Mouse (Mus musculus): ENCODE measurements around the gene Pard3b. TPM values are rescaled to one million over a fixed set of nuclear protein-coding genes. Genes with fewer than 3 reads are reported as not detected.

Pard3b gene
- polyA plus RNA-seq, 1 experiment, result 0.12 TPM

DNA sequence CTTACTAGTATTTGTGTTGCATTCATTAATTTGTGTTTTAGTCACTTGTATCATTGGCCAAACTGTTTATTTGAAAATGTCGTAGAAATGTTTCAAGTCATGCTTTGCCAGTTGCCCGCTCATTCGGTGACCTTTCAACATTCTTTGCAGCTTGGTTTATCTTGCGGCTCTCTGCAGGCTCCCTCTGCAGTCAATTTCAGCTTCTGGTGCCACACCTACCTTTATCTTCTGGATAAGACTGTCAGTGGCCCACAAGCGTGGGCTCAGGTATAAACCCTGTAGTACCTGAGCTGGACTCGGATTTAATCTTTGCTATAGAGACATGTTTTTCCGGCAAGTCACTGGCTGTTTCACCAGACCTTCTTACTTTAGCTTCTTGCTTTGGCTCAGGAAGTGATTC, 456.3 kb downstream of the Pard3b start:
- TF ChIP-seq CTCF (IDR thresholded peaks at IDR 0.05; ENCODE audit: low read depth, low read length) (no peak), POLR2A (IDR thresholded peaks at IDR 0.05; ENCODE audit: borderline replicate concordance, low read depth, low read length) (no peak)
- H3K4me1 ChIP-seq (ENCODE audit: control insufficient read depth, insufficient read depth, low read length), result no peaks in the 10 kb centered on the region
- no peak overlapping the region for H3K27ac ChIP-seq (ENCODE audit: insufficient read depth, low read depth, low read length)
- no peak overlapping the region for H3K4me3 ChIP-seq (ENCODE audit: insufficient read depth, low read length)

DNA sequence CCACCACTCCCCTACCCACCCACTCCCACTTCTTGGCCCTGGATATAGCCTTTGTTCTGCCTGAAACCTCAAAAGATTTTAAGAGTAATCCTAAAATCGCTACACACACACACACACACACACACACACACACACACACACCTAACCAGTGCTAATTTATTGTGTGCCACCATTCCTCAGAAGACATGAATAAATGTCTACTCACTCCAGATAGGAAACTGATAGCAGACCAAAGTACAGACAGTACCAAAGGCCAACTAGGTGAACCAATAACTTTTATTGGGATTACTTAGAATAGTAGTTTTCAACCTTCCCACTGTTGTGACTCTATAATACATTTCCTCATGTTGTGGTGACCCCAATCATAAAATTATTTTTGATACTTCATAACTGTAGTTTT, 483.8 kb downstream of the Pard3b start:
- no peak overlapping the region for H3K27ac ChIP-seq (ENCODE audit: insufficient read depth, low read depth, low read length)
- no peak for TF ChIP-seq CTCF (IDR thresholded peaks at IDR 0.05; ENCODE audit: low read depth, low read length)
- no peak for TF ChIP-seq POLR2A (IDR thresholded peaks at IDR 0.05; ENCODE audit: borderline replicate concordance, low read depth, low read length)
- H3K4me1 ChIP-seq (ENCODE audit: control insufficient read depth, insufficient read depth, low read length), result no peaks in the 10 kb centered on the region
- H3K4me3 ChIP-seq (ENCODE audit: insufficient read depth, low read length), result no peak overlapping the region

DNA sequence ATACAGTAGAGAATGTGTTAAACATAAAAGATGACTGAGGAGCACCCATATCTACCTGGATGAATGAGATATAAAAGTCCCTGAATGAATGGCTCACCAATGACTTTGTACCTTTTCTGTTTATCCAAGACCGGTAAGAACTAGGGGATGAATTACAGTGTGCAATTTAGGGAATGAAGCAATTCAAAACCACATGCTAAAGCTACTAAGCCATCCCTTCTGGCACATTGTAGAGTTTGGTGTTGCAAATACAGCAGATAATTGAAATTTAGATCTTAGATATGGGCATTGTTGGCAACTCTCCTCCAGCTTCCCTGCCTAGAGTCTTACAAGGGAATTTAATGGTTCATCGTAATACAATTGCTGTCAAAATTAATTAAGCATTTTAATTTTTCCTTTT, 490.6 kb downstream of the Pard3b start:
- no peaks in the 10 kb centered on the region for H3K4me1 ChIP-seq (ENCODE audit: control insufficient read depth, insufficient read depth, low read length)
- TF ChIP-seq POLR2A (IDR thresholded peaks at IDR 0.05; ENCODE audit: borderline replicate concordance, low read depth, low read length), result no peak
- TF ChIP-seq CTCF (IDR thresholded peaks at IDR 0.05; ENCODE audit: low read depth, low read length), result no peak
- H3K27ac ChIP-seq (ENCODE audit: insufficient read depth, low read depth, low read length), result no peak overlapping the region
- no peak overlapping the region for H3K4me3 ChIP-seq (ENCODE audit: insufficient read depth, low read length)

DNA sequence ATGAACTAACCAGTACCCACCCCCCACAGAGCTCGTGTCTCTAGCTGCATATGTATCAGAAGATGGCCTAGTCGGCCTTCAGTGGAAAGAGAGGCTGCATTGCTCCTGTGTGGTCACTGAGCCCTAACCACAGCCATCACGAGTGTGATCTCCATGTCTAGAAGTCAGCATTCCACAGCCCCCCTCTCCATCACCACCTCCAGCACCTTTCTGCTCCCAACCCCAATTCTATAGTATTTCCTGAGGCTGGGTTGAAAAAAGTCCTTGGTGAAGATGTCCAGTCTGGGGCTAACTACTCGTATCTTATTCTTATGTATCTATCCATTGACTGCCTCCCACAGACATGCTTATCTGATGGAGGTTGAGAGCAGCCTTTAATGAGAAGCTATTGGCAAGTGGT, 509.5 kb downstream of the Pard3b start:
- TF ChIP-seq CTCF (IDR thresholded peaks at IDR 0.05; ENCODE audit: low read depth, low read length) (no peak), POLR2A (IDR thresholded peaks at IDR 0.05; ENCODE audit: borderline replicate concordance, low read depth, low read length) (no peak)
- Histone ChIP-seq H3K4me1 (ENCODE audit: control insufficient read depth, insufficient read depth, low read length) (0 out of 2 replicates have a peak, but pooled peaks cover 2% of the 10 kb centered on the region), H3K4me3 (ENCODE audit: insufficient read depth, low read length) (no peak overlapping the region), H3K27ac (ENCODE audit: insufficient read depth, low read depth, low read length) (no peak overlapping the region)

DNA sequence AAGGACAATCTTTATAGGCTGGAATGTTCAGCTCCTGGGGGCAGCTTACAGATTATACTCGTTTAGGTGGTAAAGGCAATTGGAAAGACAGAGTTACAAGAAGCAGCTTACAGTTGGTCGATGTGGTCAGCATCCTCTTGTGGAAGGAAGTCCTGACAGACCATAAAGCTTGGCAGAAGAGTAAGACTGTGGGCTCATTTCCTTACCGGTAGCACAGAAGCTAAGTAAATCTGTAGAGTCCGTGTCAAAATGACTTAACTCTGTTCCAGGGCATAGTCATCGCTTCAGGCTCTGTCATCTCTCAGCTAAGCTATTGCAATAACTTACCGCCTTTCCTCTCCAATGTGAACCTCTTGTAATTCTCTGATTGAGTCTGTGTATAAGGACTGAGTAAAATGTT, 510.2 kb downstream of the Pard3b start:
- TF ChIP-seq POLR2A (IDR thresholded peaks at IDR 0.05; ENCODE audit: borderline replicate concordance, low read depth, low read length), result no peak
- no peak for TF ChIP-seq CTCF (IDR thresholded peaks at IDR 0.05; ENCODE audit: low read depth, low read length)
- Histone ChIP-seq H3K27ac (ENCODE audit: insufficient read depth, low read depth, low read length) (no peak overlapping the region), H3K4me1 (ENCODE audit: control insufficient read depth, insufficient read depth, low read length) (0 out of 2 replicates have a peak, but pooled peaks cover 2% of the 10 kb centered on the region), H3K4me3 (ENCODE audit: insufficient read depth, low read length) (no peak overlapping the region)

DNA sequence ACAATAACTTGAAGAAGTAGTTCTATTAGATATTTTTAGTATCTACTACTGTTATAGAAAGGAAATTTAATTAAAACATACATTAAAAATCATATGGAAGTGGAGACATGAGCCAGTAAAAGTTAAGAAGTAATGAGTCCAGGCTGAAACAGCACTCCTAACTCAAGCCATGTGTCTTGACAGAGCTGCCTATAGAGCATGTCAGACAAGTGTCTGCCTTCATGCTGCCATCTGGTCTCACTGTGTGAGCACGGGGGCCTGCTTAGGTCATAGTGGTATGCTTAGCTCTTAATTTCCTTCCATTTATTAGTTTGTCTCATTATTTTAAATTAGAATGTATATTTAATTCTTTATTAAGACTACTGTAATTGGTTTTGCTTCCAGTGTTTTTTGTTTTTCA, 517.3 kb downstream of the Pard3b start:
- Histone ChIP-seq H3K4me1 (ENCODE audit: control insufficient read depth, insufficient read depth, low read length) (no peaks in the 10 kb centered on the region), H3K4me3 (ENCODE audit: insufficient read depth, low read length) (no peak overlapping the region), H3K27ac (ENCODE audit: insufficient read depth, low read depth, low read length) (no peak overlapping the region)
- TF ChIP-seq CTCF (IDR thresholded peaks at IDR 0.05; ENCODE audit: low read depth, low read length), result no peak
- no peak for TF ChIP-seq POLR2A (IDR thresholded peaks at IDR 0.05; ENCODE audit: borderline replicate concordance, low read depth, low read length)

DNA sequence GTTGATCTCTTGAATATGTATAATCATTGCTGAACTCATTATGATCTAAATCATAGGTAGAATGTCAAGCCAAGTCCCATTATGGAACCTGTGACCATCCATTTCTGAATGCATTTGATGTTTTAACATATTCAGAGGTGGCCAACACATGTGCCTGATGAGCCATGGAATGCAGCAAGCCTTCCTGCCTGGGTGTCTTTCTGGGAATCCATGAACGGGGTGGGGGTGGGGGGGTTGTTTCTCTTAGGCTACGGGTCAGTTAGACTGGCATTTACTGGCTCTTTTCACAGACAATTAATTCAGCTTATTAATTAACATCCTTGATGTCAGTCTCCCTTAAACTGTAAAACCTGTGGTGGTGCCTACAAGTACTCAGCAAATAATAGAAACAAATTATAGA, 521.0 kb downstream of the Pard3b start:
- no peaks in the 10 kb centered on the region for H3K4me1 ChIP-seq (ENCODE audit: control insufficient read depth, insufficient read depth, low read length)
- H3K4me3 ChIP-seq (ENCODE audit: insufficient read depth, low read length), result no peak overlapping the region
- TF ChIP-seq CTCF (IDR thresholded peaks at IDR 0.05; ENCODE audit: low read depth, low read length) (no peak), POLR2A (IDR thresholded peaks at IDR 0.05; ENCODE audit: borderline replicate concordance, low read depth, low read length) (no peak)
- no peak overlapping the region for H3K27ac ChIP-seq (ENCODE audit: insufficient read depth, low read depth, low read length)

DNA sequence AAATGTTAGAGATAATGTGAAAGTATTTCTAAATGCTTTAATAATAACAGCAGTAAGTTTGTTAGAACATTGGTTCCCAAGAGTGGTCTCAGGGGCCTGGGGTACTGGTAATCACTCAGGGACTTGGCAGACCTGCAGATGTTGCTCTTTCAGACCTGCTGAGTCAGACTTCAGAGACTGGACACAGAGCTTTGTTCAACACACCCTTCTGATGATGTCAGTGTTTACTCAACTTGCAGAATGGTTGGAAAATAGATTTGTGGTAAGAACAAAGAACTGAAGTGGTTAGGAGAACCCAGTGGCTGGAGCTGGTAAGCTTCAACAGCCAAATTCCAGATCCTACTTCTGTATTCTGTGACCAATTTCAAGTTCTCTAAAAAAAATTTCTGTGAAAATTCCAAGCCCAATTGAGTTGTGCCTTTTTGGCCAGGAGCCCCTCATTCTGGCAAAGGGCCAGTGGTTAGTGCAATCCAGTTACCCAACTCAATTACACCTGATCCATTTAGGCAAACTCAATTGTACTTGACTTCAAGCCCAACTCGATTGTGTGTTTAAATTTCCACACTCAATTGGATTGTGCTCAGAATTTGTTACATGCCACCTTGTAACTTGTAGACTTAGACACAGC, 536.5 kb downstream of the Pard3b start:
- Histone ChIP-seq H3K4me1 (ENCODE audit: control insufficient read depth, insufficient read depth, low read length) (peaks cover 10% of the 10 kb centered on the region), H3K27ac (ENCODE audit: insufficient read depth, low read depth, low read length) (peak overlapping the region; percentile 47), H3K4me3 (ENCODE audit: insufficient read depth, low read length) (no peak overlapping the region)
- TF ChIP-seq POLR2A (IDR thresholded peaks at IDR 0.05; ENCODE audit: borderline replicate concordance, low read depth, low read length) (no peak), CTCF (IDR thresholded peaks at IDR 0.05; ENCODE audit: low read depth, low read length) (no peak)

DNA sequence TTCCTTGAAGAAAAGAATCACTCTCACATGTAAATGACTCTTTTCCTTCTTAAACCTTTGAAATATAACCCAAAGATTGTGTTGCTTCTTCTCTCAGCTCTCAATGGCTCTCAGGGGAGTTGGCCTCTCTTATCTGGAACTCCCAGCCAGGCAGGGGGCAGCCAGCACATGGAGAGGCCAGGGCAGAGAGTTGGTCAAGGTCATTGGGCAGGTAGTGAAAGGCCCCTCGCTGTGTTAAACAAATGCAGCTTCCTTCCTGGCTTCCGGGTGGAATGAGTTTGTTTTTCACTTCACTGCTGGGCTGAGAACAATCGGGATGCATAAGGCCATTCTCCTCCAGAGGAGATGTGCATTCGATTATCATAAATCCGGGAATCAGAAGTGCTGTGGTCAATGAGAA, 543.0 kb downstream of the Pard3b start:
- no peak overlapping the region for H3K4me3 ChIP-seq (ENCODE audit: insufficient read depth, low read length)
- TF ChIP-seq CTCF (IDR thresholded peaks at IDR 0.05; ENCODE audit: low read depth, low read length), result no peak
- TF ChIP-seq POLR2A (IDR thresholded peaks at IDR 0.05; ENCODE audit: borderline replicate concordance, low read depth, low read length), result no peak

DNA sequence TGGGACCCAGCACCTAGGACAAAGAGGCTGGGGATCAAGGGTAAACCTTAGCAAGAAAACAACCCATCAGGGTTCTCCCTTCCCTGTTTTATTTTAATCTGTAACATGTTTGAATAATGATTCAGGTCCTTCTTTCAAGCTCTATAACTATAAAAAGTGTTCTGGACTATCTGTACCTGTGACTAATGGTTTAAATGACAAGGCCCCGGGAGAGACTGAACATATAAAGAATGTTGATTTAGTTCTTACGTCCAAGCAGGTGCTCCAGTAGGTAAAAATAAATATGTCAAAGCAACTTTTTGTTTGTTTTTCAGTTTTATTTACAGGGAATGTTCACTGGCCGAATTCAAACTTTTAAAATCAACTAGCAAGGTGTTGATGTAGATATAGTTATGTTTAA, 544.0 kb downstream of the Pard3b start:
- no peak overlapping the region for H3K4me3 ChIP-seq (ENCODE audit: insufficient read depth, low read length)

More for the DNA sequence above, 543.0 kb downstream of the Pard3b start:
- no peak overlapping the region for H3K27ac ChIP-seq (ENCODE audit: insufficient read depth, low read depth, low read length)
- no peaks in the 10 kb centered on the region for H3K4me1 ChIP-seq (ENCODE audit: control insufficient read depth, insufficient read depth, low read length)

More for the DNA sequence above, 544.0 kb downstream of the Pard3b start:
- Histone ChIP-seq H3K27ac (ENCODE audit: insufficient read depth, low read depth, low read length) (no peak overlapping the region), H3K4me1 (ENCODE audit: control insufficient read depth, insufficient read depth, low read length) (no peaks in the 10 kb centered on the region)
- TF ChIP-seq POLR2A (IDR thresholded peaks at IDR 0.05; ENCODE audit: borderline replicate concordance, low read depth, low read length) (no peak), CTCF (IDR thresholded peaks at IDR 0.05; ENCODE audit: low read depth, low read length) (no peak)

Measured in bone marrow macrophage, adult 2 months (primary cell).